Mouse (Mus musculus) CD4-positive helper T cell, adult 2 months (primary cell): ENCODE results near the gene Mill2.
"Not testable (repeated sequence)": the region's sequence is repeated elsewhere in the genome, so short reads cannot be mapped to it uniquely, and the experiment has no call there.

Source experiments
- DNase-seq: peaks from one replicate; pipeline ENCODE4 v3.0.0-alpha.2; 2012; ENCODE audit warnings: low read depth, missing footprints, low spot score

Mill2 gene

GRCm38 (mm10) chr7:18839865-18840264 lies at the start of gene Mill2:
Gene Mill2, plus strand, starts transcription at chr7:18839966.
- no peak for DNase-seq

GRCm38 (mm10) chr7:18790671-18791070 lies 49.1 kb upstream of the Mill2 start:
- DNase-seq: not testable (repeated sequence)

DNA sequence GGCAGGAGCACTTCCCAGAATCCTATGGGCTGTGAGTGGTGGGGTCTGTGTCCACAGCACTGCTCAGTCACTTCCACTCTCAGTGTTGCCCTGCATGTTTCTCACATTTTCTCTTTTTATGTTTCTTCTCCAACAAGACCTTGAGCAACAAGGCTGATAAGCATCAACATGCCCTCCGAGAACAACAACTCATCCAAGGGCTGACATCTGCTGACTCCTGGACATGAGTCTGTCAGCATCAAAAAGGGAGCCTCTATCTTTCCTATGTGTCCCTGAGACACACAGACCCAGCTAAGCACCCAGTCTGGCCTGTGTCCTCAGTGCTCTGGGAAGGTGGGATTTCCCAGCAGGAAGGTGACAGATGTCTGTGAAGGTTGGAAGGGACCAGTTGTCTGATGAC lies 41.3 kb upstream of the Mill2 start, which contains the start of gene Psg19:
Gene Psg19 (minus strand): TSS at position 101 of the 400 bp plus-strand sequence.
- no peak for DNase-seq

- no peak for DNase-seq
Observed at GRCm38 (mm10) chr7:18799129-18799528, 40.6 kb upstream of the Mill2 start.

DNA sequence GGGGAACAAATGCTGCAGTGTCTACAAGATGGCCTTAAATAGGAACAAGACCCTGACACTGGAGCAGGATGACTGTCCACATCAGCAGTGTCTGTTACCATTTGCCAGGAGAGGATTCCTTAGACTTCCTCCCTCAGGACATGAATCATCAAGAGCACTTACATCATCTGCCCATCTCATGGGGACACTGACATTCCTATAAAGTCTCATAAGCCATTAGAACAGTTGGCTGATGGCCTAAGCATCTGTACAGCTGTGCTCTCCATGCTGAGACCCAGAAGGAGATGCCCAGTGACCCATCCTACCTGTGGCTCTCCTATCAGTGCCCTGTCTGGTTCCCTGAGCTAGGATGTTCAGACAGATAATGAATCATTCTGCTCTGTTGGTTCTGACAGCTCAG lies 36.2 kb upstream of the Mill2 start:
- no peak for DNase-seq

DNA sequence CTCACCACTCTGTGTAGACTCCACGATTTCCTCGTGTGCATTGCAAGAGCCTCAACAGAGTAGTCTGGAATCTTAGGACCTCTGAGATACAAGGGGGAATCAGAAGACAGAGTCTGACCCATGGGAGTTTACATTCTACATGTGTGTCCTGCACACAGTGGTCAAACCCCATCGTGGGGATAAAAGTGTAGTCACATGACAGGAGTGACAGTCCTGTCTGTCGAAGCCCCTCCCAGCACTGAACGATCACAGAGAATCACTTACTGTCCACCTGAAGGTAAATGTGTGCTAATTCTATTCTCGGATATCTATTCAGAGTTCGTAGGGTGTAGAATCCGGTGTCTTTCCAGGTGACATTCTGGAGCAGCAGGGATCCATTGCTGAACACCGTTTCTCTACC lies 21.5 kb upstream of the Mill2 start:
- no peak for DNase-seq

DNA sequence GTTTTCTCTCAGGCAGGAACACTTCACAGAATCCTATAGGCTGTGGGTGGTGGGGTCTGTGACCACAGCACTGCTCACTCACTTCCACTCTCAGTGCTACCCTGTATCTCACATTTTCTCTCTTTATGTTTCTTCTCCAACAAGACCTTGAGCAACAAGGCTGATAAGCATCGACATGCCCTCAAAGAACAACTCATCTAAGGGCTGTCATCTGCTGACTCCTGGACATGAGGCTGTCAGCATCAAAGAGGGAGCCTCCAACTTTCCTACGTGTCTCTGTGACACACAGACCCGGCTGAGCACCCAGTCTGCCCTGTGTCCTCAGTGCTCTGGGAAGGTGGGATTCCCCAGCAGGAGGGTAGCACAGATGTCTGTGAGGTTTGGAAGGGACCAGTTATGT lies 18.3 kb upstream of the Mill2 start, which contains the start of gene Psg17:
Gene Psg17 (minus strand): TSS at position 101 of the 400 bp plus-strand sequence.
- DNase-seq: no peak

DNA sequence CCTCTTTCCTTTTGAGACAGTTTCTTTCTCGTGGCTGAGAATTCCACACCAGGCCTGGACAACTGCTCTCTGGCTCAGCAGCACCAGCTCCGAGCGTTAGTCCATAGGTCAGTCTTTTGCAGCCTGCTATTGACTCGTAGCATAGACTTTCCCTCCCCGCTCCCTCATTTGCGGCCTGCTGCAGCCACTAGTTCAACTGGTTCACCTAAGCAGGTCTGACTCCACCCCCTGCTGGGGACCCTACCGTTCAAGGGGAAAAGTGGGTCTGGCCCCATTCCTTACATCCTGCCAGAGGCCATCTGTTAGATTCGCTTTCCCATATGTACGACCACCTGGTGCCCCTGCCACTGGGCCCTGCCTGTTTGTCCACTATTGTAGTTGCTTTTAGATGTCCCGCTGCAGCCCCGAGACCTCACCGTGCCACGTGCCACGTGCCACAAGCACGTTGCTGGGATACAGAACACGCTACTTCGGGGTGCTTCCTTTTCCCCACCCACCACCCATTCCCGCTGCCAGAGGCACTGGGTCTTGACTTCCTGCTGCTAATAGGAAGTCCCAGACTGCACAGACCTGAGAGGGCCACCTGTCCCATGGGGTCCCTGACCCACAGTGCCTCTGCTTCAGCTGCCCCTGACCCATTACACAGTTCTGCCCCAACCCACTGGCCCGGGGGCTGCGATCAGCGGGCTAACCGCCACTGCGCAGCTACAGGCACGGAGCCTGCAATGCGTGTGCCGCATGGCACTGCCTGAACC lies 11.8 kb upstream of the Mill2 start:
- no peak for DNase-seq

DNA sequence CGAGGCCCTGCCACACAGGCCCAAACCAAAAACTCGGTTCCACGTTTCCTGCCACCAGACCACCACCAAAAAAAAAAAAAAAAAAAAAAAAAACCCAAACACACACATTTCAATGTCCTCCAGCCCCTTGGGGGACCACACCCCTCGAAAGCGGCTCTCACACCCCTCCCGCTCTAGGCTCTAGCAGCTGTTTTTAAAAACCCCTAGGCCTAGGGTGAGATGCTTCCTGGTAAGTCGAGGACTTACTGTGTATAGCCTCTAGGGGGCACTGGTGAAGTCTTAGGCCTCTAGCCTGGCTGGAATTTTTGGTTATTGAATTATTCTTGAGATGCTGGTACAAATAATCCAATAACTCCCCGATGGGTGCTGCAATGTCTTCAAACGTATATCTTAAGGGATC lies 11.2 kb upstream of the Mill2 start:
- DNase-seq: no peak

GRCm38 (mm10) chr7:18829545-18829944 lies 10.2 kb upstream of the Mill2 start:
- DNase-seq: no peak

DNA sequence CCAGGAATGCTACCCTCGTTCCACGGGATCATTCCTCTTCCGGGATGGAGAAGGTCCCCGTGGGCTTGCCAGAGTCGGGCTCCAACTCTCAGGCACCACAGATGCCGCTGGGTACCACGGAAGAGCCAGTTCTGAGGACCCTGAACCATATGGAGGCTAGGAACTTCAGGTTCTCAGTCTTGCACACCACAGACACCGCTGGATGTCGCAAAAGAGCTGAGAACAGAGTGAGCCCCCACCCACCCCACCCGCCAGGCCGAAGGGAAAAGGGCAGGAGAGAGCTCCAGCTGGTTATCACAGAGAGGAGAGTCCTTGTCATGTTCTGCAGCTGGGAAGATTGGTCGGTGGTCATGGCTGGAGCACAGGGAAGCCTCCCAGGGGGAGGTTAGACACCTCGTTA lies 7.5 kb upstream of the Mill2 start:
- no peak for DNase-seq

DNA sequence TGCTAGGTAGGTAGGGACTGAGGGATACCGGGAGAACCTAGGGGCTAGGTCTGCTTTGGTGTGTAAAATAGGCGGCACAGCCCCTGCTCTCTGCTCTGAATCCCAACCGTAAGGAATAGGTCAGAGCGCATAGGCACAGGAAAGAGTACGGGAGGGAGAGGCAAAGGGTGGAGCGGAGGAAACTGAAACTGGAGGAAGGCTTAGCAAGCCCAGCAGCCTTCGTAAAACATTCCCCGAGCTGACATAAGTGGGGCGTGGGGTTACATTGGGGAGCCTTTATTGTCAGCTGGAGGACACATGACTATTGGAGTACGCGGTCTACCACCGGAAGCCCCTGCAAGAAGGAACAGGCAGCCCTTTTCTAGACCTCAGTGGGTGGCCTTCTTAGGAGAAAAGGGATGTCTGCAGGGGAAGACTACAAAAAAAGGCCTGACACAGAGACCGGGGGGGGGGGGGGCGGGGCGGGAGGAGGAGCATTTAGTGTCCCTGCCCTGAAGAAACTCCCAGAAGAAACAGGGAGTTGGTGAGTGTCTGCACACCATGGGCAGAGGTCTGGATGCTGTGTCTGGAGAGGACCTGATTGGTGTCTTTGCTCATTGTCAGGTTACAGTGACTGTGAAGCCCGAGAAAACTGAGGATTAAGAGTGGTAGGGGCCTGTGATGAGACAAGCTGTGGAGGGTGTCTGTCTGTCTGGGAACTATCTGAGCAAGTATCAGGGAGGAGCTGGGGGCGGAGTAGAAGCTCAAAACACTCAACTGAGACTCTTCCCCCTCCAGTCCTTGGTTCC lies 814 bp downstream of the Mill2 start:
- DNase-seq: peak; percentile 67

DNA sequence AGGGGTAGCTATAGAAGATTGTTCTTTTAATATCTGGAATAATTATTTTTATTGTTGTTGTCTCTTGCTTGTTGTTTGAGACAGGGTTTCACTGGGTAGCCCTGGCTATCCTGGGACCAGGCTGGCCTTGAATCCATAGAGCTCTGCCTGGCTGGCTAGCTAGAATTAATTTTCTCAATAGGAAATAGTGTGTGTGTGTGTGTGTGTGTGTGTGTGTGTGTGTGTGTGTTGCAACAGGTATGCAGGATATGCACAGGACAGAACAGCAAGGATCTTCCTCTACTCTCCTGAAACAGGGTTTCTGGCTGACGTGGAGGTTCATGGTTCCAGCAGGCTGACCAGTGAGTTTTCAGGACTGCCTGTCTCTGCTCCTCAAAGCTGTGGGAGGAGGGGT lies 1.4 kb downstream of the Mill2 start:
- no peak for DNase-seq

DNA sequence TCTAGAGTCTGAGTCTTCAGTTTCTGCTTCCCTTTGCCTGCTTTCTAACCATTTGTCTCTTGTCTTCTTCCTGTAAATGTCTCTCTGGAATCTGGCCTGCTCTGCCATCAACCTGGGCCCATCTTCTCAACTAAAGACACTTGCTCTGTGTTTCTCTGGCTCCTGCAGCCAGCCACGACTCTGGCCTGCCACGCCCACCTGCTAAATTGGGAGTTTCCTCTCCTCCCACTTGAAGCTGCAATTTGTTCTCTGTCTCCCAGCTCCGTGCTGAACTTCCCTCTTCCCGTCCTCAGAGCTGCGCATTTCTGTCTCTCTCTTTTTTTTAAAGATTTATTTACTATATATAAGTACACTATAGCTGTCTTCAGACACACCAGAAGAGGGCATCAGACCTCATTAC lies 5.0 kb downstream of the Mill2 start:
- no peak for DNase-seq

- DNase-seq: no peak
Observed at GRCm38 (mm10) chr7:18848395-18848794, 8.6 kb downstream of the Mill2 start.

DNA sequence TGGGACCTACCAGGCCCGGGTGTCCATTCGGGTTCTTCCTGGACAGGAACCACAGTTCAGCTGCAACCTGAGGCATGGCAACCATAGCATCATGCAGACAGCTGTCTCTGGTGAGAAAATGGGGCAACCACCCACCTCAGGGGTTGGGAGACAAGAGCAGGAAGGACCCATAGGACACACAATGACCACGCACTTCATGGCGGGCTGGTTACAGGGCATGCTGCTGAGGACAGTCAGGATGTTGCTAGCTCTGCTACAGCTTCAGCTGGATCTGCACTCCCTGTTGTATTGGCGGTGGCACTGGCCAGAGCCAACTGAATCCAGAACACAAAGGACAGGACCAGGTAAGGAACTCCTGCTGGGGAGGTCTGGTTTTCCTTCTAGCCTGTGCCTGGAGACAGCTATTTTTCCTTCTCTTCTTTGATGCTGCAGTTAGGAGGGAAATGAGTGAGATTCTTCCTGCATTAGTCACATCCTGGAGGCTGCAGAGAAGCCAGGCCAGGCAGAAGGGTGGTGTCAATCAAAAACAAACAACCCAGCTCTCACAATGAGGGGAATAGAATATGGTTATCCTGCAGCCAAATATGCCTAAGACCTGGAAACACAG lies 18.6 kb downstream of the Mill2 start:
- no peak for DNase-seq

DNA sequence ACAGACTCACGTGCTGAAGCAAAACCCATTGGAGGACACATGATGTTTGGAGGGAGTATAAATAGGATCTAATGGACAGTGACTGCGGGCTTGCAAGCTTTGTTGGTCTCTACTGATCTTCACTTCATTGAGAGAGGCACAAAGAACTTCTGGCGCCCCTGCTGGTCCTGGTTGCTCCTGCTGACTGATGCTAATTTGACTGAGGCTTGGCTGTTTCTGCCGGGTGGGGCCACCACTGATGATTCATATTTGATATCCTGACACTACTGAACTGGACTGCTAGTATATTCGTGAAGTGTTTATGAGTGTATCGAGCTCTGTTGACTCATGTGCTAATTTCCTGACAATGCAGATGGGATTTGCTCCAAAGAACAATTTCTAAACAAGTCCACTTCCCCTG lies 23.0 kb downstream of the Mill2 start:
- no peak for DNase-seq

DNA sequence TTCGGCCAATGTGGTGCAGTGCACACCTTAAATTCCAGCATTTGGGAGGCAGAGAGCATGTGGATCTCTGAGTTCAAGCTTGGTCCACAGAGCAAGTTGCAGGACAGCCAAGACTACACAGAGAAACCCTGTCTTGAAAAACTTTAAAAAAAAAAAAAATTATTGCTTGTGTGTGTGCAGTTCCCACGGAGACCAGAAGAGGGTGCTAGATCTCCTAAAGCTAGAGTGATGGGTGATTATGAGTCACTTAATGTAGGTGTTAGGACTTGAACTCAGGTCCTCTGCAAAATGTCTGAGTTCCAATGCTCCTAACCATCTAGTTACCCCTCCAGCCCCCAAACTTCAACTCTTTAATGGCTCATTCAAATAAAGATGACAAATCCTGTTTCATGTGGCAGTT lies 28.7 kb downstream of the Mill2 start:
- no peak for DNase-seq

GRCm38 (mm10) chr7:18871031-18871430 lies 31.3 kb downstream of the Mill2 start, which contains the start of gene Pglyrp1:
Gene Pglyrp1, plus strand, starts transcription at chr7:18871331.
- DNase-seq: not testable (repeated sequence)

DNA sequence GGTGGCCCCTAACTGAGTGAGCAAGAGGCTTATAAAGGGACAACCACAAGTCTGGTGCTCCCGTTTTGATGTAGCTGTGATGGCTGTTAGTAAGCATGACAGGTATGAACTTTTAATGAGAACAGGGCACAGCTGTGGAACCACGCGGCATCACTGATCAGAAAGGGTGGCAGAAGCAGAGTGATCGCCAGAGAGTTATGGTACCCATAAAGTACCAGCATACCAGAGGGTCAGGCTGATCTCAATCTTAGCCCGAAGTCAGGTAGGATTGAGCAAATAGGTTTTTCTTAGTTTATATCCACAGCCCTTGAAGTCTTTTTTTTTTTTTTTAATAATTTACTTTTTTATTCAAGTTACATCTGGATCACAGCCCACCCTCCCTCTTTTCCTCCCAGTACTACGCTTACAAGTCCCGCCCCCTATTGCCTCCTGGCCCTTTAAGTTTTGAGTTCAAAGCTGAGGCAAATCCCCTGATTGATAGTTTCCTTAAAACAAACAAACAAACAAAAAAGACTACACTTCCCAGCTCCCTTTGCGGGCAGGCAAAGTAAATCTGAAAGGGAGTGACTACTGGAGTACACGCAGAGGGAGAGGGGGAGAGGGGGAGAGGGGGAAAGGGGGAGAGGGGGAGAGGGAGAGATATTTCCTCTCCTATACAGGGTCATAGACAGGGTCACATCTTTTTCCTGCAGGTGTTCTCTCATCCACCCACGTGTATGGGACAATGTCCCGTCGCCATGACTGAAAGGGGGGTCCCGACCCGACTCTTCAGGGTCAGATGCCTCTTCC lies 32.4 kb downstream of the Mill2 start:
- no peak for DNase-seq

DNA sequence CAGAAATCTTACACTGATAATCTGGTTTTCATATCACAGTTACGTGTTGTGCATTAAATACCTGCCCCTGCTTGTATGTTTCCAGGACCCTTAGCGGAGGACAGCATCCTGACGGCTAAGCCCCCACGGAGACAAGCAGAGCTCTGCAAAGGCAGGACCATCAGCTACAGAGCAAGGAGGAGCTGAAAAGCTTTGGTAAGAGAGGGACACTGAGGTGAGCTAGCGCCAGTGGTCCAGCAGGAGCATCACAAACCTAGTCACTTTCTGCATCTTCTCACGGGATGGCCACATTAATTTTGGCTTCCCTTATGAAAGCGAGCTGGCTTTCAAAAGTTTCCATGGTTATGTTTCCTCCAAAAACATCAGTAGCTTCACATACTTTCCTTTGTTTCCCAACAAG lies 33.0 kb downstream of the Mill2 start:
- no peak for DNase-seq

DNA sequence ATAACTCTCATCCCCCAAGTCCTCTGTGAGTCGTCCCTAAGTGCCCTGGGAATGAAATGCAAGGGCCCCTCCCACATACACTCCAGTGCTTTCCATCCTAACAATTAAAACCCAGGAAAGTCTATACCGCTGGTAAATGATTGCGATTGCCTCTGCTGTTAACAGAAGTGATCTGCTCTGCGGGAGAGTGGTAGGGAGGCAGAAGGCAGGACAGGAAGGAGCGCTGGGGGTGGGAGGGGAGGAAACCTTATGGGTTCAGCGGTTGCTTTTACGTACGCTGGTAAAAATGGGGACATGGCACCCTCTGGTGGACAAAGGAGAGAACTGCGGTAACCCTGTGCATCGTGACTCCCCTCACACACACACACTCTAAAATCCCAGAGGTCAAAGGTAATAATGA lies 33.5 kb downstream of the Mill2 start:
- DNase-seq: peak; percentile 84
